Mouse (Mus musculus): Measurements from ENCODE around the gene Fancc.

- TF ChIP-seq CTCF (IDR thresholded peaks at IDR 0.05; ENCODE audit: low read depth) (no peak), EP300 (IDR thresholded peaks at IDR 0.05; ENCODE audit: low read depth) (no peak)
Measured at GRCm38 (mm10) chr13:63272602-63273229, 224.4 kb downstream of the Fancc start.
